Mouse (Mus musculus): ENCODE measurements around the gene Fndc8. TPM values are rescaled to one million over a fixed set of nuclear protein-coding genes. Genes with fewer than 3 reads are reported as not detected.

Fndc8 gene
- polyA plus RNA-seq, 1 experiment from 2014 or later: 0.18 TPM

DNA sequence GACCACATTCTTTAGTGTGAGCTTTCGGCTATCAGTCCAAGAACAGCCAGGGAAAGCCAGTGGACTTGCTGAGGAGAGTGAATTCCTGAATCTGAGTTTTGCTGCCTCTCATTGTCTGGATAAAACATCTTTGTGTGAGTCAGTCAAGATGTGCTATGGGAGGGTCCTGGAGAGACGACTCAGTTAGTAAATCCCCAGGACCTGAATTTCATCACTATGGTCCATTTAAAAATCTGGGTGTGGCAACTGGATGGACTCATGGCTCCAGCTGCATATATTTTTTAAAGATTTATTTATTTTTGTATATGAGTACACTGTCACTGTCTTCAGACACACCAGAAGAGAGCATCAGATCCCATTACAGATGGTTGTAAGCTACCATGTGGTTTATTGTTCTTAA, 53.7 kb downstream of the Fndc8 start:
- no peak for DNase-seq (ENCODE audit: low spot score)
- Histone ChIP-seq H3K9me3 (replicated peaks; ENCODE audit: control insufficient read depth, low read length) (no peaks in the 10 kb centered on the region), H3K4me3 (ENCODE audit: low read depth, low read length) (no peak overlapping the region), H3K36me3 (replicated peaks; ENCODE audit: control insufficient read depth, insufficient read depth, low read depth, low read length) (no peaks in the 10 kb centered on the region), H3K9ac (replicated peaks; ENCODE audit: low read length) (no peak overlapping the region), H3K27me3 (ENCODE audit: control insufficient read depth, insufficient read depth, low read length) (peaks cover 3% of the 10 kb centered on the region), H3K4me2 (ENCODE audit: low read depth, low read length) (no peak overlapping the region), H3K27ac (replicated peaks; ENCODE audit: low read depth, low read length) (no peak overlapping the region), H3K4me1 (ENCODE audit: control insufficient read depth, insufficient read depth, low read length) (no peaks in the 10 kb centered on the region)
- 71% methylated on average over 2 of the region's 2 CpGs for WGBS
- ATAC-seq (replicated peaks; ENCODE audit: insufficient number of reproducible peaks, low FRiP score, low TSS enrichment, low read depth): no peak

DNA sequence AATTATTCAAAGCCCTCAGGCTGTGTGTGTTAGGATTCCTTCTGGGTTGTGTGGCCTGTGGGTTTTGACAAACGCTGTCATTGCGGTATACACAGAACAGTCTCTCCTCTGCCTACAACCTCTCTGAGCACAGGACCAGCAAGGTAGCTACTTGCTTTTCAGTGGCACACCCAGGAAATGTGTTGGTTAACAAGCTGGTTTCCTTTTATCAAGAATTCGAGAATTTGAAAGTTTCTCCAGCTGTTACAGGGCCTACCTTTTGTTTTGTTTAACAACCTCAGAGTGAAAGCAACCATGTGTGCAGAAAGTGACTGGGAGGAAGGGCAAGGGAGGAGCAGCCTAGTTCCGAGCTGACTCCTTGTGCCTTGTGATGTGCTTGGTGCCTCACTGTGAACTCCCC, 55.5 kb downstream of the Fndc8 start:
- Histone ChIP-seq H3K4me2 (ENCODE audit: low read depth, low read length) (no peak overlapping the region), H3K4me3 (ENCODE audit: low read depth, low read length) (no peak overlapping the region), H3K9ac (replicated peaks; ENCODE audit: low read length) (no peak overlapping the region), H3K27me3 (ENCODE audit: control insufficient read depth, insufficient read depth, low read length) (peaks cover 20% of the 10 kb centered on the region), H3K9me3 (replicated peaks; ENCODE audit: control insufficient read depth, low read length) (no peaks in the 10 kb centered on the region), H3K36me3 (replicated peaks; ENCODE audit: control insufficient read depth, insufficient read depth, low read depth, low read length) (no peaks in the 10 kb centered on the region), H3K27ac (replicated peaks; ENCODE audit: low read depth, low read length) (no peak overlapping the region), H3K4me1 (ENCODE audit: control insufficient read depth, insufficient read depth, low read length) (0 out of 2 replicates have a peak, but pooled peaks cover 2% of the 10 kb centered on the region)
- WGBS: 48% methylated on average over 4 of the region's 4 CpGs
- DNase-seq (ENCODE audit: low spot score): no peak
- no peak for ATAC-seq (replicated peaks; ENCODE audit: insufficient number of reproducible peaks, low FRiP score, low TSS enrichment, low read depth)

DNA sequence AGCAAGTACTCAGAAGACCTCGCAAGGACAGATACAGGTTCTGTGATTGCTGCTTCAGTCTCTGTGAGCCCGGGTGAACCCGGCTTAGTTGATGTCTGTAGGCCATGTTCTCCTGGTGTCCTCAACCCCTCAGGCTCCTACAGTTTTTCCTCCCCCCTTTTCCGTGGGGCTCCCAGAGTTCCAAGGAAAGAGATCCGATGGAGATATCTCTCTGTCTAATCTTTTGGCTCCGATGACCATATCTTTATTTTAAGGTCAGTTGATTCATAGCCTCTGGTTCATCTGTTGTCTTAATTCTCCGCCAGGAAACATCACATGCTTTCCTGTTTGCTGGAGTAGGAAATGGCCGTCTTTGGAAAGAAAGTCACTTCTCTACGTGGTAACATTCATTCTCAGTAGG, 57.1 kb downstream of the Fndc8 start:
- Histone ChIP-seq H3K4me2 (ENCODE audit: low read depth, low read length) (no peak overlapping the region), H3K27me3 (ENCODE audit: control insufficient read depth, insufficient read depth, low read length) (peaks cover 28% of the 10 kb centered on the region), H3K4me1 (ENCODE audit: control insufficient read depth, insufficient read depth, low read length) (0 out of 2 replicates have a peak, but pooled peaks cover 2% of the 10 kb centered on the region), H3K9me3 (replicated peaks; ENCODE audit: control insufficient read depth, low read length) (no peaks in the 10 kb centered on the region), H3K9ac (replicated peaks; ENCODE audit: low read length) (no peak overlapping the region), H3K27ac (replicated peaks; ENCODE audit: low read depth, low read length) (no peak overlapping the region), H3K36me3 (replicated peaks; ENCODE audit: control insufficient read depth, insufficient read depth, low read depth, low read length) (no peaks in the 10 kb centered on the region), H3K4me3 (ENCODE audit: low read depth, low read length) (no peak overlapping the region)
- DNase-seq (ENCODE audit: low spot score): no peak
- ATAC-seq (replicated peaks; ENCODE audit: insufficient number of reproducible peaks, low FRiP score, low TSS enrichment, low read depth): no peak
- 86% methylated on average over 9 of the region's 9 CpGs for WGBS

Other genes with a start within 250 kb of the Fndc8 start
- gene Cct6b, start 127.8 kb upstream of the Fndc8 start, polyA plus RNA-seq (2014; fragmentation: Nextera tagmentation; extraction: Ambion mirVana): 0.11 and 0.26 TPM in 2 replicates
- gene Zfp830, start 127.8 kb upstream of the Fndc8 start, polyA plus RNA-seq (2014; fragmentation: Nextera tagmentation; extraction: Ambion mirVana): 44.4 and 44.9 TPM in 2 replicates
- 44.8 and 48.1 TPM in 2 replicates for gene Lig3, start 111.0 kb upstream of the Fndc8 start, polyA plus RNA-seq (2014; fragmentation: Nextera tagmentation; extraction: Ambion mirVana)
- 12.1 and 12.8 TPM in 2 replicates for gene Rffl, start 20.9 kb upstream of the Fndc8 start, polyA plus RNA-seq (2014; fragmentation: Nextera tagmentation; extraction: Ambion mirVana)
- 13.4 and 13.5 TPM in 2 replicates for gene Rad51d, start 1.5 kb upstream of the Fndc8 start, polyA plus RNA-seq (2014; fragmentation: Nextera tagmentation; extraction: Ambion mirVana)
- 23.2 and 33.7 TPM in 2 replicates for gene Nle1, start 16.3 kb downstream of the Fndc8 start, polyA plus RNA-seq (2014; fragmentation: Nextera tagmentation; extraction: Ambion mirVana)
- 2.6 and 2.9 TPM in 2 replicates for gene Unc45b, start 18.4 kb downstream of the Fndc8 start, polyA plus RNA-seq (2014; fragmentation: Nextera tagmentation; extraction: Ambion mirVana)
- 0.90 and 1.4 TPM in 2 replicates for gene Slfn5, start 59.2 kb downstream of the Fndc8 start, polyA plus RNA-seq (2014; fragmentation: Nextera tagmentation; extraction: Ambion mirVana)
- gene Slfn9, start 99.7 kb downstream of the Fndc8 start, polyA plus RNA-seq (2014; fragmentation: Nextera tagmentation; extraction: Ambion mirVana): 12.6 and 15.3 TPM in 2 replicates
- gene Slfn8, start 128.7 kb downstream of the Fndc8 start, polyA plus RNA-seq (2014; fragmentation: Nextera tagmentation; extraction: Ambion mirVana): 0.20 and 0.36 TPM in 2 replicates
- gene Slfn2, start 173.0 kb downstream of the Fndc8 start, polyA plus RNA-seq (2014; fragmentation: Nextera tagmentation; extraction: Ambion mirVana): 1.5 and 1.8 TPM in 2 replicates
- 0.11 TPM in 1 of 2 replicates, not detected in the other for gene Slfn1, start 224.7 kb downstream of the Fndc8 start, polyA plus RNA-seq (2014; fragmentation: Nextera tagmentation; extraction: Ambion mirVana)

All from embryonic facial prominence, embryonic 11.5 days (tissue).